ENCODE assay signal across 29 mouse cellular contexts in the genomic region with DNA sequence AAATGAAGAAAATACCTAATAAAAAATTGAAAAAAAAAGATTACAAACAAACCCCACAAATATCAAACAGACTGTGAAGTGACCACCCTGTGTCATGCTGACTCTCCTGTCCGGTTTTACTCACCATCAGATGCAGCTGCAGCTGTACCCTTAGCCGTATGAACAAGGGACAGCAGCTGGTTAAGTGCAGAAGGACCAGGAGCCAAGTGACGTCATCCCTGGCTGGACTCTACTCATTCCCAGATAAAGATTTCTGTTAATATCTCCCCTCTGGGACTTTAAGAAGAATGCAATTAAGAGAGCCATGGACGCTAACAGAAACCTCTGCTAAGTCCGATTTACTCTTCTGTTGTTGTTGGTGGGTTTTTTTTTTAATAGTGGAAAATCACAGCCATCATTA. TPM values are rescaled to one million over a fixed set of nuclear protein-coding genes. Genes with fewer than 3 reads are reported as not detected.
DNase-seq lines count a peak whose midpoint lies in the region; ATAC-seq and TF ChIP-seq lines count a peak whose summit lies in the region.
"Had no signal": no experiment of that assay in that cellular context is flagged by ENCODE, and none has a peak within 500 bp of the region (broad histone marks: within the 10 kb centered on the region; RNA-seq: fewer than 3 reads in every experiment).

A gene (minus strand): TSS at position 149 of the 400 bp plus-strand sequence.

- intact Hi-C loops in gastrocnemius, postnatal 14 days (cut with DNase I; ENCODE audit: low total_unique reads) = no loop called here
- intact Hi-C loops in heart, postnatal 36 days (cut with DNase I) = no loop called here

- DNase-seq in heart, adult 18-20 months = peak; percentile 15 to 17
- DNase-seq in lung, embryonic 14.5 days = peak; percentile 5
- no peak for DNase-seq in lung, postnatal 10 days
- peak; percentile 64 for DNase-seq in gastrocnemius, postnatal 14 days
- peak; percentile 23 to 29 for DNase-seq in heart, postnatal 36 days
- DNase-seq in spleen, postnatal 10 days (ENCODE audit: low spot score in 2 of 2) = no peak
- DNase-seq in cerebellum, adult 9-10 months = no peak
- DNase-seq: cerebellum, adult 18-20 months; cerebellum, postnatal 36 days; kidney, postnatal 36 days; layer of hippocampus, adult 9-11 months; liver, embryonic 13.5 days; thymus, adult 2 months had no signal

- H3K9me3 ChIP-seq in heart, embryonic 11.5 days (replicated peaks; ENCODE audit: control insufficient read depth, low read length) = no peaks in the 10 kb centered on the region
- no peaks in the 10 kb centered on the region for H3K9me3 ChIP-seq in lung, embryonic 14.5 days (ENCODE audit: low read depth, low read length)
- H3K9me3 ChIP-seq: limb, embryonic 12.5 days; liver, embryonic 13.5 days; lung, embryonic 15.5 days; midbrain, embryonic 12.5 days; neural tube, embryonic 13.5 days; stomach, embryonic 15.5 days had no signal

- H3K4me3 ChIP-seq in heart, embryonic 11.5 days (ENCODE audit: low read depth, low read length) = no peak within 1 kb of the TSS
- no peak within 1 kb of the TSS for H3K4me3 ChIP-seq in lung, embryonic 14.5 days (ENCODE audit: low read depth, low read length)
- H3K4me3 ChIP-seq: limb, embryonic 12.5 days; liver, embryonic 13.5 days; lung, embryonic 15.5 days; midbrain, embryonic 12.5 days; neural tube, embryonic 13.5 days; stomach, embryonic 15.5 days had no signal

- no peaks in the 10 kb centered on the region for H3K36me3 ChIP-seq in heart, embryonic 11.5 days (ENCODE audit: control insufficient read depth, insufficient read depth, low read length)
- no peaks in the 10 kb centered on the region for H3K36me3 ChIP-seq in lung, embryonic 14.5 days (ENCODE audit: insufficient read depth)
- H3K36me3 ChIP-seq: limb, embryonic 12.5 days; liver, embryonic 13.5 days; lung, embryonic 15.5 days; midbrain, embryonic 12.5 days; neural tube, embryonic 13.5 days; stomach, embryonic 15.5 days had no signal

- TF ChIP-seq CTCF in lung, embryonic 14.5 days (IDR thresholded peaks at IDR 0.05; ENCODE audit: low read depth) = no peak

- no peaks in the 10 kb centered on the region for H3K27me3 ChIP-seq in heart, embryonic 11.5 days (ENCODE audit: control insufficient read depth, insufficient read depth, low read length)
- no peaks in the 10 kb centered on the region for H3K27me3 ChIP-seq in lung, embryonic 14.5 days (ENCODE audit: insufficient read depth, low read length)
- H3K27me3 ChIP-seq: limb, embryonic 12.5 days; liver, embryonic 13.5 days; lung, embryonic 15.5 days; midbrain, embryonic 12.5 days; neural tube, embryonic 13.5 days; stomach, embryonic 15.5 days had no signal

- H3K4me2 ChIP-seq in heart, embryonic 11.5 days = no peak within 1 kb of the TSS
- no peak within 1 kb of the TSS for H3K4me2 ChIP-seq in lung, embryonic 14.5 days
- H3K4me2 ChIP-seq: limb, embryonic 12.5 days; liver, embryonic 13.5 days; lung, embryonic 15.5 days; midbrain, embryonic 12.5 days; neural tube, embryonic 13.5 days; stomach, embryonic 15.5 days had no signal

- ATAC-seq in heart, embryonic 11.5 days (replicated peaks; ENCODE audit: insufficient number of reproducible peaks, low FRiP score, low TSS enrichment) = no peak
- ATAC-seq in lung, embryonic 14.5 days (ENCODE audit: insufficient read depth) = no peak
- ATAC-seq: hindbrain, embryonic 16.5 days; intestine, embryonic 16.5 days had no signal

- WGBS in heart, embryonic 11.5 days (ENCODE audit: insufficient replicate concordance) = 56% methylated on average over 5 of the region's 5 CpGs
- WGBS in lung, embryonic 14.5 days = 64% methylated on average over 5 of the region's 5 CpGs

- H3K9ac ChIP-seq in heart, embryonic 11.5 days (ENCODE audit: low read depth, low read length) = no peak within 1 kb of the TSS
- no peak within 1 kb of the TSS for H3K9ac ChIP-seq in lung, embryonic 14.5 days
- H3K9ac ChIP-seq: limb, embryonic 12.5 days; liver, embryonic 13.5 days; lung, embryonic 15.5 days; midbrain, embryonic 12.5 days; neural tube, embryonic 13.5 days; stomach, embryonic 15.5 days had no signal

- H3K27ac ChIP-seq in heart, embryonic 11.5 days (ENCODE audit: low read depth, low read length) = no peak within 1 kb of the TSS
- no peak within 1 kb of the TSS for H3K27ac ChIP-seq in lung, embryonic 14.5 days (ENCODE audit: low read depth)
- H3K27ac ChIP-seq: limb, embryonic 12.5 days; liver, embryonic 13.5 days; lung, embryonic 15.5 days; midbrain, embryonic 12.5 days; neural tube, embryonic 13.5 days; stomach, embryonic 15.5 days had no signal

- no peaks in the 10 kb centered on the region for H3K4me1 ChIP-seq in heart, embryonic 11.5 days (ENCODE audit: control insufficient read depth, insufficient read depth, low read length)
- H3K4me1 ChIP-seq in lung, embryonic 14.5 days (ENCODE audit: insufficient read depth) = no peaks in the 10 kb centered on the region
- H3K4me1 ChIP-seq: limb, embryonic 12.5 days; liver, embryonic 13.5 days; lung, embryonic 15.5 days; midbrain, embryonic 12.5 days; neural tube, embryonic 13.5 days; stomach, embryonic 15.5 days had no signal

RNA-seq across cellular contexts. Expression of the gene that starts here (rescaled TPM):
- total RNA-seq in heart, adult 18-20 months (2021) = not detected
- not detected in 2 replicates for polyA plus RNA-seq in heart, embryonic 11.5 days (2014; fragmentation: Nextera tagmentation; extraction: Ambion mirVana)
- polyA plus RNA-seq in lung, embryonic 14.5 days (2014; fragmentation: Nextera tagmentation; extraction: Ambion mirVana) = not detected in 2 replicates
- total RNA-seq in gastrocnemius, postnatal 14 days (2021) = not detected
- under 1 TPM in 1 of 2 experiments, not detected in 1; 0.17 TPM for total RNA-seq in heart, postnatal 36 days (2021)
- total RNA-seq: adrenal gland, postnatal 4 days; CH12.LX; gastrocnemius, postnatal 36 days; megakaryocyte progenitor cell, adult 5-6 weeks; MEL had no signal
- polyA plus RNA-seq: forebrain, embryonic 11.5 days; intestine, embryonic 16.5 days; limb, embryonic 12.5 days; liver, embryonic 13.5 days; lung, embryonic 15.5 days; midbrain, embryonic 12.5 days; spleen, adult 2 months; stomach, embryonic 15.5 days; urinary bladder, adult 2 months had no signal

Comparison
In these comparisons a context has a peak if more than half of its experiments do, and no peak if none do; other contexts are left out.
1. Peak in DNase-seq in heart, adult 18-20 months; RNA of the gene not detected or under 1 TPM.
2. Peak in DNase-seq in lung, embryonic 14.5 days; RNA of the gene not detected or under 1 TPM.
3. Peak in DNase-seq in gastrocnemius, postnatal 14 days; RNA of the gene not detected or under 1 TPM.
4. Peak in DNase-seq in heart, postnatal 36 days; RNA of the gene not detected or under 1 TPM.